Mouse (Mus musculus): ENCODE measurements around the gene Pde4c.

- TF ChIP-seq CTCF (IDR thresholded peaks at IDR 0.05; ENCODE audit: borderline replicate concordance, extremely low read depth, insufficient read depth, insufficient read length) (no peak), POLR2A (IDR thresholded peaks at IDR 0.05; ENCODE audit: borderline replicate concordance, extremely low read depth, insufficient read depth, insufficient read length, poor library complexity, severe bottlenecking) (no peak)
Measured at GRCm38 (mm10) chr8:70688136-70688535, 35.4 kb upstream of the Pde4c start.

Data from brain, embryonic 14.5 days (tissue).